Mouse (Mus musculus) thymus, adult 2 months (tissue): ENCODE results near the gene Stat2.

Source experiments
- CTCF ChIP-seq: fragments of 200-500 bp; IDR thresholded peaks from 2 replicates; pipeline ENCODE4 v1.5.1; 2012; ENCODE audit warnings: mild to moderate bottlenecking, control low read depth, low read length, moderate library complexity, borderline replicate concordance; ENCODE audit not compliant: control insufficient read depth, poor library complexity, insufficient read depth; ENCODE audit errors: extremely low read depth
- POLR2A ChIP-seq: fragments of 200-500 bp; IDR thresholded peaks from 2 replicates; pipeline ENCODE4 v1.6.1; 2012; ENCODE audit warnings: mild to moderate bottlenecking, low read length, control low read depth, moderate library complexity; ENCODE audit not compliant: control insufficient read depth, poor library complexity, insufficient read depth; ENCODE audit errors: extremely low read depth

DNA sequence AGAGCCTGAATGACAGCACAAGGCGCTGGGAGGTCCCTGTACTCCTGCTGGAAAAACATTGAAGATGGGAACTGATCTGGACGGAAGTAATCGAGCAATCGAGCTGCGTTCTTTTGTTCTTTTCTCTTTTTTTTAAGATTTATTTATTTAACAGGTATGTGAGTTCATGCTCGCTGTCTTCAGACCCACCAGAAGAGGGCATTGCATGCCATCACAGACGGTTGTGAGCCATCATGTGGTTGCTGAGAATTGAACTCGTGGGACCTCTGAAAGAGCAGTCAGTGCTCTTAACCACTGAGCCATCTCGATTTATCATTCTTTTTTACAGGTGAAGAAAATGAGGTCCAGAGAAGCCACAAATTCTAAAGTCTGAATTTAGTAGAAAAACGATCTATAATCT, 57.3 kb downstream of the Stat2 start:
- no peak for TF ChIP-seq CTCF
- no peak for TF ChIP-seq POLR2A
